Mouse (Mus musculus) layer of hippocampus, postnatal 10 days (tissue): ENCODE results near the gene Rmi1. TPM values are rescaled to one million over a fixed set of nuclear protein-coding genes. Genes with fewer than 3 reads are reported as not detected.
A peak's percentile ranks its signal among the peaks of the same experiment; 100 is the strongest.
"Not testable (repeated sequence)": the region's sequence is repeated elsewhere in the genome, so short reads cannot be mapped to it uniquely, and the experiment has no call there.

ENCODE experiments used
- DNase-seq, 2 experiments: peaks; one replicate each; pipeline ENCODE4 v3.0.0; 2021; ENCODE audit warnings: low spot score in 2 of 2
- total RNA-seq, 2 experiments: library from RNA; stranded (reverse); gene quantifications; 2 replicates each; pipeline ENCODE4 v1.2.3; 2021

The Rmi1 gene
- total RNA-seq, 2 experiments from 2014 or later, result 14.5 to 15.2 TPM

DNA sequence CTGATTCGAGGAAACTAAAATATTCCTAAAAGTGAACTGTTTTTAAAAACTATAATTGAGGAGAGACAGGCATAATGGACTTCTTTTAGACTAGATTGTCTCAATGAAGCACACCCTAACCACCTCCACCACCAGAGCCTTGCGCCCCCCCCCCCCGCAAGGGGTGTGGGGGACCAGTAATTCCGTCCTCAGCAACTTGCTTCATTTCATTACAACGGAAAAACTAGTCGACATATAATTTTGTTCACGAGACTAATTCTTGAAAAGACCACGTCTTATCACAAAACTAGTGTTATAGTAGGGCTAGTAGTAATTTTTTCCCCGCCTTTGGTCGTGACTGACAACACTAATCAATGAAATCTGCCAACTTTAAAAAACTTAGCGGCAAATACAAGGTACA, 1.5 kb upstream of the Rmi1 start:
- no peak for DNase-seq

DNA sequence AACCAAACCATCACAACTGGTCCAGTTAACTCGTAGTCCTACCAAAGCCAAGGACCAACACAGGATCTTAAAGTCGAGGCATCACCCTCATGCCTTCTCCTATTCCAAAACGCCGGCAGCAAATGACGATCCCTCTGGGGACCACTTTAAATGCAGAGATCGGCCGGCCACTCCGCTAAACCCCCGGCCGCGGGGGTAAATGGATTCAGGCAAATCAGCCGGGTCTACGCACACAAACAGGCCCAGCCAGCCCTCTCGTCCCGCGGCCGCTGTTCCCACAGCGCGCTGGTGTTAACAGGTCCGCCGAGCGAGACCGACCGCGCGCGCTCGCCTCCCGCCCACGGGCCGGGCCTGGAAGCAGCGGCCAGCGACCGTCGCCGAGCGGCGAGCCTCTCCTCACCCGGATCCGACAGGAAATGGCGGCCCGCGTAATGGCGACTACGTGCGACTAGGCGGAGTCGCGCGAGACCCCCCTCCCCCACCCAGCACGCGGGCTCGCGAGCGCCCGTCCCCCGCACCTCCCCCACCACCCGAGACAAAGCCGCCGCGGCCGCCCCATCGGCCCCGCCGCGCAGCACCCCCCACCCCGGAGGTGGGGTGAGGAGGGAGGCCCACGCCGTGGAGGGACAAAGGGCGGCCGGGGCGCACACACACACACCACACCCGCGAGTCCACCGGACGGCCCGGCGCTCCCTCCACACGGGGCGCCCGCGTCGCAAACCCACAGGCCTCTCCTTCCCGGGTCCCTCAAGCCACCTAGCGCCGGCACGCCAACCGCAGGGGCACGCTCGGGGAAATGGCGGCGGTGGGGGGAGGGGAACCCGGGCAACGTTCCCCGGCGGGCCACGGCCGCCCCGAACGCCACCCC, 679 bp upstream of the Rmi1 start:
- peak; percentile 72 to 81 for DNase-seq

DNA sequence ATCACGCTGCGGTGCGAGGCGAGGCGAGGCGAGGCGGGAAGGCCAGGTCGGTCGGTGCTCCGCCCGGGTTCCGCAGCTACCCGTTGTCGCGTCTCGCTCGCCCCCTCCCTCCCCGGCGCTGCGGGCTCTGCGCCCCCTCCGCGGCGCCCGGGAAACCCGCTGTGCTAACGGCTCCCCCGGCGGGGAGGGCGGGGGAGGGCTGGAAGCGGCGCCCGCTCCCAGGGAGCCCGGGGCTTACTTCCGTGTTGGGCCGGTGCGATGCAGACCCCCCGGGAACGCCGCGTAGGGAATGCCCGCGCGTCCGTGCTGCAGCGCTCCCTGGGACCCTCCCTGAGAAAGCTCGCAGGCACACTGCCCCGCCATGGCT, 679 bp downstream of the Rmi1 start:
- DNase-seq, result no peak

DNA sequence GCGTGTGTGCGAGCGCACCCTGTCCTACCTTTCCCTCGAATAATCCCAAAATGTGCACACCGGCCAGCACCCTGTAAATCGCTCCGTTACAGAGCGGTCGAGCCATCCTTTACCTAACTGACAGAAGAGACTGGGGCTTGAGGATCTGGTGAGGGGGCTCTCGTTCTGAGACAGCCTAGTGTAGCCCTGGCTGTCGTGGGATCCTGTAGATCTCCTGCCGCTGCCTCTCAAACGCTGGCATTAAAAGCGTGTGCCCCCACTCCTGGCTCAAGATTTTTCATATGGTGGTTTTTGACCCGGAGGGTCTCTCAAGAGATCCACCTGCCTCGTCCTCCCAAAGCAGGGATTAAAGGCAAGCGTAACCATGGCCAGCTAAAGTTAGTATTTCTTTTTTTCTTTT, 1.2 kb downstream of the Rmi1 start, which contains the start of gene Hnrnpk:
Hnrnpk (minus strand) TSS at position 101 of the 400 bp plus-strand sequence.
- not testable (repeated sequence) for DNase-seq

DNA sequence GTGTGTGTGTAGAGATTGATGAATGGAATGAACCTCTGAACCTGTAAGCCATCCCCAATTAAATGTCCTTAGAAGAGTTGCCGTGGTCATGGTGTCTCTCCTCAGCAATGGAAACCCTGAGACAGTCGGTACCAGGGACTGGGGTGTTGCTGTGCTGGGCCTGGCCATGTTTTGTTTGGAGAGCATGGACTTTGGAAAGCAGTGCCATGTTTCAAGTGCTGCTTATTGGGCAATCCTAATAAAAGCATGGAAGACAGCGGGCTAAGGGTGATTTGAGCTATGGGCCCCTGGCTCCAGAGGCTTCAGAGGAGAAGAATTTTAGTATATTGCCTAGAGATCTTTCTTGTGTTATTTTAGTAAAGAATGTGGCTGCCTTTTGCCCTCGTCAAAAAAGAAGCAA, 9.0 kb downstream of the Rmi1 start:
- DNase-seq, result no peak

DNA sequence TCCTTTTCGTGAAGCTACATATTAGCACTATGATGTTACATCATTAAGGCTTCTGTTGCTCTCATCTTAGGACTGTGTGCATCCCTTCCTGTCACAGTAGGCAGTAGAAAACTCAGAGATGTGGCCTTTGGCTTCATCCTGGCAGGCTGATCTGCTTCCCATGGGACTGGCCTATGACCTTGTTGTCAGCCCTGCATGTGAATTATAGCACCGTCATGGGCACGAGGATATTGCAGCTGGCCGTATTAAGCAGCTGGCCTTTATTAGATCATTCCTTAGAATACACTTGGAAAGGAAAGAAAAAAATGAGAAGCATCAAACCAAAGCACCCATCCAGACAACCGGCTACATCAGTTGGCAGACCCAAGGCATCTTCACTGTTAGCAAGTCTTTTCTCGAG, 13.3 kb downstream of the Rmi1 start:
- DNase-seq, result no peak

DNA sequence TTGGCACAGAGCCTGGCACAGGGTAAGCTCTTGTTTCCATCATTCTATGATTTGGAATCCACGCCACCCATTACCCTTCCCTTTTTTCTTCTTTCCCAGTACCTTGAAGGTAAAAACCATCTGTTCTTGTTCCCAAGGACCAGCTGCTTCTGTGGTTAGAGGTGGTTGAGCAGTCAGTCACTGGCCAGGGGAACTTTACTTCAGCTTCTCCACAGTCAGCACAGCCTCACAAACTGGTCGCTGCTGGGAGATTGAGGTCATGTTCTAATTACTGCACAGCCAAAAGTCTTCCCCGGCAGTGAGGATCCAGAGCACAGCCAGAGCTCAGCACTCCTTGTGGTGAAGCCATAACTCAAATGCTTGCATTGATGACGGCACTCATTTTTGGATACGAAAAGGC, 13.8 kb downstream of the Rmi1 start:
- DNase-seq, result no peak

DNA sequence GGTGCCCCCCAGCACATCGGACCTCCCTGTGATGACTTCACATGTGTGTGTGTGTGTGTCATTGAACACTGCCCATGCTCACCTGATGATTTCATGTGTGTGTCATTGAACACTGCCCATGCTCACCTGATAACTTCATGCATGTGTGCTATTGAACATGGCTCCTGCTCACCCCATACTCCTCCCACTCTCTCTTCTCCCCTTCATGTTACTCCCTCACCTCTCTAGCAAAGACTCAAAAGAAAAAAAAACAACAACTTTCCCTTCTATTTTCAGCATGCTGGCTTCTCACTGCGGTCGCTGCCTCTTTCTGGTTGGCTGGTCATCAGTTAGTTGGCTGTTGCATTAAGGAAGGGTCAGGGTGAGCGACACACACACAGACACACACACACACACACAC, 16.6 kb downstream of the Rmi1 start:
- DNase-seq, result no peak

DNA sequence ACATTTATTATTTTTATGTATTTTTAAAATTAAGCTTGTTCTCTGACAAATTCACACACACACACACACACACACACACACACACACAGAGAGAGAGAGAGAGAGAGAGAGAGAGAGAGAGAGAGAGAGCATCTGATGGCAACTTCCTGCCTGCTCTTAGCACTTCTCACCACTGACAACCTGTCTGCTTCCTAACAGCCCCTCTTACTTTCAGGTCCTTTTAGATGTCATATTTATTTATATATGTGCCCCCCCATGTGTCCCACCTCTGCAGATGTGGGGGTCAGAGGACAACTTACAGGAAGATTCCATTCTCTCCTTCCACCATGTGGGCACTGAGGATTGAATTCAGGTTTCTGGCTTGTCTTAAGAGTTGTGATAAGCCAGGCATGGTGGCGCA, 17.2 kb downstream of the Rmi1 start:
- no peak for DNase-seq

DNA sequence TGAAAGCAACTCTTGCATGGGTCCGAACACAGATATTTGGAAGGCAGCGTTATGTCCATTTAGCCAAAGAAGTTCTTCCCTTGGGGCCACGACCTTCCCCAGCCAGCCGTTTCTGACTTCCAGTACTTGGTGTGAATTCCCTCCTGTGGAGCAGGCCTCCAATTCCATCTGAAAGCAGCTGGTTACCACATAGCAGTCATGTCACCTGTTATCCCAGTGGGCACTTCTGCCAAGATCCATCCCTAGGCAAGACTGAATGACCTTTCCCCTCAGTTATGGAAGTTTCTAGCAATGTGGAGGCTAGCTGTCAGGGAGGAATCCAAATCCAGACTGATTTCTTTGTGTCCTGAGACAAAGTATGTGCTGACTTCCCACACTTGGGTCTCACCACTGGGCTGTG, 19.0 kb downstream of the Rmi1 start:
- DNase-seq, result no peak

DNA sequence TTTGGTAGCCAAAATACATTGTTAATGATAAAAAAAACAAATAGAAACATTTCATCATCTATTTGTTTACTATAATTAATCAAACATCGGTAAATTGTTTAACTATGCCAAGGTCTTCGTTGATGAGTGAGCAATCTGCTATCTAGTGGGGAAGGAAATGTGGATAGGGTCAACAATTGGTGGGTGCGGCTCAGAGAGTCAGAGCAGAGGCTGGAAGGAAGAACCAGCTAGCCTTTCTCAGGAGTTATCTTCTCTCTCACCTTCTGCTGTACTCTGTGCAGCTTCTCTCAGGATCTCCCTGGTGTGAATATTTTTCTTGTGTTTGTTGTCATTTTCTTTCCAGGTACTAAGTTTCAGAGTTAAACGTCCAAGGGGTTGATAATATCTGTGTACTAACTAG, 20.2 kb downstream of the Rmi1 start:
- DNase-seq, result no peak

DNA sequence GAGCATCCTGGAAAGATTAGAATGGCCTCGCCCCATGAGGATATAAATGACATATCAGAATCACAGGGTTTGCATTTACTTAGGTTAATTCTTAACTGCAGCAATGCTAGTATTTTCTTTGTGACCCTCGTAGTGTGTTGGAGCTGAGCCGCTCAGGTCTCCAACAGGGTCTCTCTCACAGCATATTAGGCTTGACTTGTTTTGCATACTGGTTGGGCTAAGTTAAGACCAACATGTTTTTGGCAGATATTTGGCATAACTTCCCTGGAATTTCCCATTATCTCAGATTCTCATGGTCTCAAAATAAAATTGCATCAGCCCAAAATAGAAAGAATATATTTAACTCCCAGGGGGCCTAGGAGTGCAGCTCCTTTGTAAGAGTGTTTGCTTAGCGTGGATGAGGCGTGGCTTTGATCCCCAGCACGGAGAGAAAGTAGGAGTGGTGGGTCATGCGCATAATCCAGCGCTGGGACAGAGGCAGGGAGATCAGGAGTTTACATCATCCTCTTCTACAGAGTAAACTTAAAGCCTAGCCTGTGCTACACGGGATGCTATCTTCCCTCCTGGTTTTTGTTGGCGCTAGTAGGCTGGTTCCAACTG, 21.1 kb downstream of the Rmi1 start:
- no peak for DNase-seq

DNA sequence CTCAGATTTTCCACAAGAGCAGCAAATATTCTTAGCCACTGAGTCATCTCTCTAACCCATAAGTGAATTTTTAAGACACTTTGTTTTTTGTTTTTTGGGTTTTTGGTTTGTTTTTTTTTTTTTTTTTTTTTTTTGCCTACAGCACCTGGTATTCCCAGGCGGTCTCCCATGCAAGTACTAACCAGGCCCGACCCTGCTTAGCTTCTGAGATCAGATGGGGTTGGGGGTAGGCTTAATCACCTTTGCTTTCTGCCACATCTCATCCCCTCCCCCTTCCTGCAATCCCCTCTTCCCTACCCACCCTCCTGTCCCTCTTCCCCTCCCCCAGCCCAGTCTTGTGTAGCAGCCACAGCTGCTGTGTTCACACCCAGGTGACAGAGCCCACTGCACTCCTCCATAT, 37.7 kb downstream of the Rmi1 start:
- DNase-seq, result no peak

DNA sequence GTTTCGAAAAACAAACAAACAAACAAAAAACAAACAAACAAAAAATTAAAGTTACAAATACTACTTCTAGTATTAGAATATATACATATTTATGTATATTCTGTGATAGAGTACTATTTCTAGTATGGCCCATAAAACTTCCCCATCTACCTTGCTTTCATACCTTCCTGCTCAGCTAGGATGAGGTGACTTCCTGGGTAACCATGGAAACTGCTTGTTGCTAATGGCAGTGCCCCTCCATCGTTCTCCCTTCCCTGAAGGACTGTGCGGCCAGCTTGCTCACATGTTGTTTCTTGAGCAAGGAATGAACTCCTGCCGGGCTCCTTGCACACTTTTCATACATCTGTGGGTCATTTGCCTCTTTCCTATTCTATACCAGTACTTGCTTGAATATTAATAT, 41.3 kb downstream of the Rmi1 start:
- DNase-seq, result no peak

DNA sequence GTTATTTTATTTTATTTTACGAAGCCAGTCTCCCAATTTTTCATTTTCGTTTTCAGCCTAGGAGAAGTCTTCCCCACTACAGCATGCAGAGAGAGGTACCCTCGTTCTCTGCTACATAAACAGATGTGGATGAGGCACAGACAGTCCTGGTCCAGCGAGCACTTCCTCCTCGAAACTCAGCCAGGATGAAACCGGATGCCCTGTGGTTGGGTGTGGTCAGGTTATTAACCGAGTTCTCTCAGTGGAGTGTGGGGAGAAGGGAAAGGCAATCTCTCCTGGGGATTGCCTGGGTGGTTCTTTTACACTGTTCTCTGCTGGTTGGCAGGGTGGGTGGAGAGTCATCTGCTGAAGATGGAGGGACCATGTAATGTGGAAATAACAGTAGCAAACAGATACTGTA, 41.7 kb downstream of the Rmi1 start:
- no peak for DNase-seq

DNA sequence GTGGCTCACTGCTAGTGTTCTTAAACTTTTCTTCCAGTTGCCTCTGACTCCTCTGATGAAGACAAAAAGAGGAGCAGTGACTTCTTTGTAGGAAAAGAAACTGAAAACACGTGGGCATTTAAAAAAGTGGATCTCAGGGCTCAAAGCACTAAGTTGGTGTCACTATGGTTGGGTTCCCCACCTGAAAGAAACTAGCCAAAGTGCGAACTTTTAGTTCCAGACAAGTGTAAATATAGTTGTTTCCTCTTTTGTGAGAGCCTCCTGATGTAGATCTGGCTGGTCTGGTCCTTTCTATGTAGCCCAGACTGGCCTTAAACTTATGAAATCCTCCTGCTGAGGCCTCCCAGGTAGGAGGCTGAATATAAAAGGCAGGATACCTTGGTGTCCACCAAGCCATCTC, 44.5 kb downstream of the Rmi1 start:
- no peak for DNase-seq

DNA sequence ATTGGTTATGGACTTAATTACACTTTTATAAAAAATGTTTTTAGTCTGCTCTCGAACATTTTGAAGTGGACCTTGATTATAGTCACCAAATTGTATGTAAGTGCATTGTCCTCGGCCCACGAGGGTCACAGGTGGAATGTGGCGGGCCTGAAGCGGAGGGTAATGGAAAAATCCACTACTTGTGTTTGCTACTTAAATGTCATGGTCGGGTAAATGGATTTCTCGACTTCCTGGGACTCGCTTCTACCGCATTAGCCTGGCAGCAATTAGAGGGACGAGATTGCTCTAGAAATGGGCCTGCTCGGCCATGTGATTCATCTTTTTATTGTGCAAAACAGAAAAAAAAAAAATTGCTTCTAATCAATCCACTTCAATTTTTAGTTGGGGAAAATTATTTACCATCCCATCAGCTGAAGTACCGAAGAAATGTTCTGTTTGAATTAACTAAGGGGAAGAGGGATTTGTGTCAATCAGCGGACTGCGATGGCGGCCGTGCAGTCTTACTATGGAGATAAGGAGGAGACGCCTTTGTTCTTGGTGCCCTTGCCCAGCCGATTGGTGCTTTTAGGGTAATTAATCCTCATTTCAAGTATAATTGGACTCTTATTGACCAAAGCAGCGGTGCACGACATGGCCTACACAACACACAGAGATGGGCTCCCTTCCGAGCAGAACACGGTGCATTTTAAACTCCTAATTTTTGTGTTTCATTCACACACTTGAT, 48.6 kb downstream of the Rmi1 start:
- DNase-seq, result no peak

DNA sequence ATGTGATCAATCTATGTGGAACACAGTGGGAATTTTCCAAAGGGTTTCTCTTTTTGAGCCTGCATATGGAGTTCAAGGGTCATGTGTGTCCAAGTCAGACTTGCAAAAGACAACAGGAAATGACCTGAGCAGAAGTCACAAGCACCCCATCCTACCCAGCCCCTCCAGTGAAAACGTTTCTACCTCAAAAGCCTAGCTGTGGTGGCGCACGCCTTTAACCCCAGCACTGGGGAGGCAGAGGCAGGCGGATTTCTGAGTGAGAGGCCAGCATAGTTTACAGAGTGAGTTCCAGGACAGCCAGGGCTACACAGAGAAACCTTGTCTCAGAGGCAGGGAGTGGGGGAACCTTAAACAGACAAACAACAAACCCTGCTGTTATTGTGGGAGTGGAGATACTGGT, 50.2 kb downstream of the Rmi1 start:
- DNase-seq, result no peak

DNA sequence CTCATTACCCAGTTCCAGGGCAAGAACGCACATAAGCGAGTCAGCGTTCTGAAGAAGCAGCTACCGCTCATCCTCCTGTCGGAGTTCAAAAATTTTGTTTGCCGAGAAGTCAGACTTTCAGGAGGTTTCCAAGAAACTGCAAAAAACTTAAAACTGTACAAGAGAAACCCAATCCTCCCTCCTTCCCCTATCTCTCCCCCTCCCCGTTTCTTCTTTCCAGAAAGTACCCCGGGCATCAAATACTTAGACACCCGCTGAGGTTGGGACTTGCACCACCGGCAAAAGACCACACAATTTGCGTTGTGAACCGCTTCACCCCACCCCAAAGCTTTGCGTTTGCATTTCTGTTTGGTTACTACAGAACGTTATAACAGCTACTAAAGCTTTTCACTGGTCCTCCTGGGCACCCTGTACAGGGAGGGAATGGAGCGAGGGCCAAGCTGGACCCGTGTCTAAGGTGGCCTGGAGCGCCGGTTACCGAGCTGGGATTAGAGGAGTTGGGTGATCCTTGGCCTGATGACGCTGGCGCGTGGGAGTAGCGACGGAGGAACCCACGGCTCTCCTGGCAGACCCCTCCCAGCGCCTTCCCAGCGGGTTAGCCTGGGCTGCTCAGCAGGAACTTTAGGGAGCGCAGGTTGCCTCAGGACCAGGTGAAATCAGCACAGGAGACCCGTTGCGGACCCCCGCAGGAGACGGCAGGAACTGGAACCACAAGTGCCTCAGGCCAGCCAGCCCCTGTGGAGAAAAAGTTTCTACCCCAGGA, 50.8 kb downstream of the Rmi1 start:
- DNase-seq, result no peak

DNA sequence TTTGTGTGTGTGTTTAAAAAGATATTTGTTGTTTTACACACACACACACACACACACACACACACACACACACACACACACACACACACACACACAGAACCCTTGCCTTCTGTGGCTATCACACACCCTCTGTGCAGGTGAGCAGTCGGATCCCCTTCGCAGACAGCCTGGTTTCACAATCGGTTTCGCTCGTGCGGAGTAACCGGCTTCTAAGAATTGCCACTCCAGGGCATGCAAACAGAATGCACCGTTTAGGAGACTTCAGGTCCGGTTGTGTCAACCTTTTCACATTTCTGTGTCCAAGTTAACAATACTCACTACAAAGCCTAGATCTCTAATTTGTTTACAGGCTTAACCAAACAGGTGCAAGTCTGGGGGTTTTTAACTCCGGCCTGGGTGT, 51.5 kb downstream of the Rmi1 start:
- DNase-seq, result no peak

DNA sequence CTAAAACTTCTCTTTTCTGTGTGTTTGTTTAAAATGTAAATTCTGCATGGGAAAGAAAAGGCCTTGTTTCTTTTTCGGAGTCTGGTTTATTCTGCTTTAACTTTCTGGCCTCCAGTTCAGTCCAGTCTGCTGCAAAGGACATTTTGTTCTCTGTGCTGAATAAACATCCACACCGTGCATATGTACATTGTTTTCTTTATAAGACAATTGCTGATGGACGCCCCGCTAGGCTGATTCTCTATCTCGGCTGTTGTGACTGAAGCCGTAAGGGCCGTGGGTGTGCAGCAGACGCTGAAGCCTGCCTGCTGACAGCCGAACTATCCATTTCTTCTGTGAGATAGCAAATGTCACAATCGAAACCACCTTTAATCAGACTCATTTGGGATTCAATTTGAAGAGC, 54.5 kb downstream of the Rmi1 start:
- DNase-seq, result no peak

DNA sequence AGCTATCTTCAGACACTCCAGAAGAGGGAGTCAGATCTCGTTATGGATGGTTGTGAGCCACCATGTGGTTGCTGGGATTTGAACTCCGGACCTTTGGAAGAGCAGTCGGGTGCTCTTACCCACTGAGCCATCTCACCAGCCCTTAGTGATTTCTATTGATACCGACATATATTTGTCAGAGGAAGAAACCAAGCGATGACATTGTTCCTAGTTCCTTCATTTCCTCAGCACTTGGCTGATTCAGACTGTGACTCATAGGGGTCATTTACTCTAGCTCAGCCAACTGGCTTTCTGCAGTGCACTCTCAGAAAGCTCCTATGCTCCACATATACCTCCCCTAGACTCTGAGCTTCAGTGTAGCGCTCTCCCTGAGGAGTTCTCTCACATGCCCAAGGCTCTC, 56.8 kb downstream of the Rmi1 start:
- DNase-seq, result not testable (repeated sequence)
